Mouse (Mus musculus) splenic B cell, adult 2 months (primary cell): ENCODE measurements around the gene Gm20388.

Experiments used
- DNase-seq: peaks from one replicate; pipeline ENCODE4 v3.0.0-alpha.2; 2011; ENCODE audit warnings: low read depth, low spot score
- H3K27me3 ChIP-seq: 2 replicates; pipeline ENCODE4 v1.6.1; 2012; ENCODE audit warnings: mild to moderate bottlenecking, low read length, moderate library complexity, mixed read lengths; ENCODE audit not compliant: control insufficient read depth, poor library complexity, insufficient read depth, severe bottlenecking
- H3K36me3 ChIP-seq: 2 replicates; pipeline ENCODE4 v1.6.1; 2012; ENCODE audit warnings: mild to moderate bottlenecking, low read length, moderate library complexity, mixed read lengths; ENCODE audit not compliant: control insufficient read depth, poor library complexity, insufficient read depth, severe bottlenecking

Gene Gm20388

DNA sequence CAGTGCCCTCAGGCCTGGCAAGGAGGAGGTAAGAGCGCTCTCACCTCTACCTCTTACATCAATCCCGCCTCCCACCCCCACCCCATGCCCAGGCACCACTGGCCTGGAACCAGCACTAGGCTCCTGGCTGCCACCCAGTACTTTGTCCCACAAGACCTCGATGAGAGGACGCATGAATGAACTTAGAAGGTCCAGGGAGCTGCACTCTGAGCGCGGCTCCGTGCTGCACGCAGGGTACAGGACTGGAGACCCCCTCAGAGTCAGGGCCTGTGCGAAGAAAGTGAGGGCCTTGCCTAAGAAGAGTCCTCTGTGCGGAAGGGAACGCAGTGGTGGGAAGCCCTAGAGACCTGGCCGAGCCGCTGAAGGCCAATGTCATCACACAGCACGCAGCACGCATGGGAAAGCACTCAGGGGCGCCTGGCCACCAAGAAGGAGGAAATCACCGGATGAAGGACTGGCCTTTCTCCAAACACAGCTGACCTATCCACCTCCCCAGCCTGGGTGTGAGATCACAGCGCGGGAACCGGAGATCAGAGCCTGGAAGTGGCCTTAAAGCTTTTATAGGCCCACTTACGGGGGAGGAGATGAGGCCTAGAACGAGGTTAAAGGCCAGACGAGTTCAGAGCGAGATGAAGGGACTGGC lies 2636.3 kb downstream of the Gm20388 start:
- no peaks in the 10 kb centered on the region for H3K36me3 ChIP-seq
- no peak for DNase-seq
- no peaks in the 10 kb centered on the region for H3K27me3 ChIP-seq

DNA sequence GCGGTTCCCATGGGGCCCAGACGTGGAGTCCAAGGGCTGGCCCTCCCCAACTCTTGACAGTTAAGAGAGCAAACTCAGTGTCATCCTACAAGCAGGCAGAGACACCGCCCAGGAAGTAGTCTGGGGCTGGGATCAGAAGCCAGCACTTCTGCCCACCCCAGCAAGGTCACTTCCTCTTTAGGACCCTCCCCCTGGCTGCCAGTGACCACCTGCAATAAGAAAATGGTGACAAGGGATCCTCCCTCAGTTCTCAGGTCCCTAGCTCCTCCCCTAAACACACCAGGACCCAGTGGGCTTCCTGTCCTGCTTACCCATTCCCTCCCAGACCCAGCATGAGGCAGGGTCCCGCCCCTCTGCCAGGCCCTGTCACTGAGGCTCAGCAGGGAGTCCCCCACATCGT lies 2637.2 kb downstream of the Gm20388 start:
- H3K27me3 ChIP-seq: no peaks in the 10 kb centered on the region
- DNase-seq: peak; percentile 95
- H3K36me3 ChIP-seq: no peaks in the 10 kb centered on the region

DNA sequence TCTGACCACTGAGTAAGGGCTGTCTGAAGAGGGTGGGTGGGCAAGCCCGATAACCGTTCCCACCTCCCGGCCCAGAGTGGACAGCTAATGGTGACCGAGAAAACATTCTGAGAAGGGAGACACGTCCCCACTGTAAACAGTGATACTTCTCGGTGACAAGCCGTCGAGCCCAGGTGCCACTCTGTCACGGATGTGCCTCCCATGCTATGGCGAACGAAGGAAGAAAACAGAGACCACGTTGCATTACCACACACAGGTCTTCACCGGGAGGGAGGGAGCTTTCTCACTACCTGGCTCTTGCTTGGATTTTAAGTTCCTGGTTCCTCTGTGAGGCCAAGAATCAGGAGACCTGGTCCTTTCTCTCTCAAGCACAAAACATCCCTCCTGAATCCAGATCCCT lies 2637.7 kb downstream of the Gm20388 start:
- Histone ChIP-seq H3K36me3 (no peaks in the 10 kb centered on the region), H3K27me3 (no peaks in the 10 kb centered on the region)
- DNase-seq: no peak

DNA sequence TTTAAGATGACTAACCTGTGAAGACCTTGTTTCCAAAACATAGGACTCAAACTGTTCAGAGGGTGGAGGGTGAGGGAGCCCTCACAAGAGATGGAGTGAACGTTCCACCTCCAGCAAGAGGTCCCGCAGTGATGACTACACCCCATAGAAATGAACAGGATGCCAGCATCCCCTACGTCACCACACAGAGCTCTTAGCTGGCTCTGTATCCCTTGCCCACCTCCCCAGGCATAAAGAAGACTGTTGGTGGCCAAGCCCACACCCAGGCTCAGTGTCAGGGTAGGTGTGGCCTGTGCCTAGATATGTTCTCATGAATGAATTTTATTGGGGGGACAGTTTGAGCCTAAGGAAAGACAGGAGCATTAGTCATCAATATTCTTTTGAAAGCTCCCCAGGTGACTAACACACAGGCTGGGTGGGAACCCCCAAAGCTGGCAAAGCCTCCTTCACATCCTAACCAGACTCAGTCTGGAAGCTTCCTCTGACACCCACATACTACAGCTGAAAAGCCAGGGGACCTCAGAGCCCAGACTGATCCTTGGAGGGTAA lies 2638.3 kb downstream of the Gm20388 start:
- H3K27me3 ChIP-seq: no peaks in the 10 kb centered on the region
- no peaks in the 10 kb centered on the region for H3K36me3 ChIP-seq
- DNase-seq: no peak

DNA sequence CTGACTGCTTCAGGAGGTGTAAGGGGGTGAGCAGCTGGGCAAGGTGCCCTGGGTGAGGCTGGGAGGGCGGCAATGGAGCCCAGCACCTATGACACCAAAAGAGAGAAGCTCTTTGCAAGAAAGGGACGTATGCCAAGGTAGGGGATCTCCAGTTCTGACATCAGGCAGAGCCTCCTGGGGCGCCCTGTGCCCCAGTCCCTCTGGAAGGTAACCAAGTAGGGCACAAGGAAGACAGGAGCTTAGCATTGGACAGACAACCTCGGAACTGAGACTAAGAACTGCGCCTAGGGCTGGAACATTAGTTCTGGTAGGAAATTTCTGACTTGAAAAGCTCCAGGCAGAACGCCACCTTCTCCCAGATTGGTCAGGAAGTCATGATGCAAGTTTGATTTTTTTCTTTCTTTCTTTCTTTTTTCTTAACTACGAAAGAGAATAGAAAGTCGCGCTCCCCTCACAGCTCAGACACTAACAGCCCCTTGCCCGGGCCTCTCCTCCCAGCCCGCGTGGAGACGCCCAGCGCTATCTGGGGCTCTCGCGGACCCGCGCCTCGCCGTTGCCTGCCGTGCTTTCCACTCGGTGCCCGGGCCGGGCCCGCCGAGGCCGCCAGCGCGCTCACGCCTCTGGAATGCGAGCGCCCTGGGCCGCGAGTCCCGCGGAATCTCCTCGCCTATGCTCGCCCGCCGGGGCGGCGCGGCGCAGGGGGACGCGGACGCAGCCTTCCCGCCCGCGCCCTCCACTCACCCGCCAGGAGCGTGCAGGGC lies 2639.8 kb downstream of the Gm20388 start:
- peak; percentile 72 for DNase-seq
- no peaks in the 10 kb centered on the region for H3K36me3 ChIP-seq
- H3K27me3 ChIP-seq: no peaks in the 10 kb centered on the region

DNA sequence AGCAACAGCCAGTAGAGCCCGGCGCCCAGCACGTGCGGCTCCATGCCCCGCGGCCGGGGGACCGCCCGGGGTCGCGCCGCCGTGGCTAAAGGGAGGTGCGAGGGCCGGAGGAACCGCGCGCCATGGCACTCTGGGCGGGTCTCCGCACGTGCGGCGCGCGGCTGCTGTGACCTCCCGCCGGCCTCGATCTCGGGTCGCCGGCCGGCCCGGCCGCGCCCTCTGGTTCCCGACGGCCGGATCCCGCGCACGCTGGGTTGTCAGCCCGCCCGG lies 2640.3 kb downstream of the Gm20388 start:
- Histone ChIP-seq H3K36me3 (no peaks in the 10 kb centered on the region), H3K27me3 (no peaks in the 10 kb centered on the region)
- no peak for DNase-seq

DNA sequence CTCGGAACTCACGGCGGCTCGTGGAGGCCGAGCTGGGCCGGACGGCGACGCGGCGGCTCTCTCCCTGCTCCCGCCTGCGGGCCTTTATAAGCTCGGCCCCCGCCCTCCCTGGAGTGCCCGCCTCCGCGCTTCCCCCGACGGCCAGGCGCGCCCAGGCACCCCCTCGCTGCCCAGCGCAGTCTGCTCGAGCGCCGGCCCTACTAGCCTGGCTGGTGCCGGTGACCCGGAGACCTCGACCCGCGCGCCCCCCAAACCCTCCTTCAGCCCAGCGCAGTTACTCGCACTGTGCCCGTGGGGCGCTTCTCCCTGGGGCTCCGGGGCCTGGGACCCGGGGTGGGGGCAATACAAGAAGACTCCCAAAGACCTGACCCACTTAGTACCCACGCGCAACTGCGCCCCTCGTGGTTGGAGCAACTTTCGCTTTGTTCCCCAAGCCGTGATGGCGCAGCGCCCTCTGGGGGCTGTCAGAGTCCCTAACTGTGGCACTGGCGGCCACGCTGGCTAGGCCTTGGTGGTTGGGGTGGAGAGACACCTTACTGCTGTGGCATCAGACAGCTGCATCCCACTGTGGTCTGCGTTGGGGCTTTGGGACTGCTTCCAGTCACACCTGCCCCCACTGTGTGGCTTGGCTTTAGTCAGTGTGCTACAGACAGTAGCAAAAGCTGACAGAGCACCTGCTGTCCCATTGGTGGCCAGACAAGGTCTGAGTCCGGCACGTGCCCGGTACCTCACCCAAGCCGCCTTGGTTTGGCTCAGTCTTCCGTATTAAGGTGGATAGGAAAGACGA lies 2640.8 kb downstream of the Gm20388 start, which contains the start of gene Piezo1:
Gene Piezo1 (minus strand): TSS at position 65 of the 787 bp plus-strand sequence.
- peak; percentile 96 for DNase-seq
- Histone ChIP-seq H3K27me3 (no peaks in the 10 kb centered on the region), H3K36me3 (no peaks in the 10 kb centered on the region)

DNA sequence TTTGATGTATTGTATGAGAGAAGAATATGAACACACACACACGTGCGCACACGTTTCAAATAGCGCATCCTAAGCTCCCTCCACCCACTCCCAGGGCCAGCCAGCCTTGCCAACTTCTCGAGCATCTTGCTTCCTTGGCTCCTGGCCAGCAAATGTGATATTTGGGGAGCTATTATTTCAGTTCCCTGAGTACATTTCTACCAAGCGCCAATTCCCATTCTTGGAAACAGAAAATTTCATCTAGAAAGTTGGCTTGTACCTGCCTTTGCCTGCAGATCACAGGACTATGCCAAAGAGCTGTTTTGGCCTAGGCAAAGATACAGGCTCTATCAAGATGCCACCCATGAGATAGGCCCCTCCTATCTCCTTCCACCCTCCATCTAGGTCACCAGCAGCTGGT lies 2644.1 kb downstream of the Gm20388 start:
- no peak for DNase-seq
- Histone ChIP-seq H3K36me3 (no peaks in the 10 kb centered on the region), H3K27me3 (no peaks in the 10 kb centered on the region)

DNA sequence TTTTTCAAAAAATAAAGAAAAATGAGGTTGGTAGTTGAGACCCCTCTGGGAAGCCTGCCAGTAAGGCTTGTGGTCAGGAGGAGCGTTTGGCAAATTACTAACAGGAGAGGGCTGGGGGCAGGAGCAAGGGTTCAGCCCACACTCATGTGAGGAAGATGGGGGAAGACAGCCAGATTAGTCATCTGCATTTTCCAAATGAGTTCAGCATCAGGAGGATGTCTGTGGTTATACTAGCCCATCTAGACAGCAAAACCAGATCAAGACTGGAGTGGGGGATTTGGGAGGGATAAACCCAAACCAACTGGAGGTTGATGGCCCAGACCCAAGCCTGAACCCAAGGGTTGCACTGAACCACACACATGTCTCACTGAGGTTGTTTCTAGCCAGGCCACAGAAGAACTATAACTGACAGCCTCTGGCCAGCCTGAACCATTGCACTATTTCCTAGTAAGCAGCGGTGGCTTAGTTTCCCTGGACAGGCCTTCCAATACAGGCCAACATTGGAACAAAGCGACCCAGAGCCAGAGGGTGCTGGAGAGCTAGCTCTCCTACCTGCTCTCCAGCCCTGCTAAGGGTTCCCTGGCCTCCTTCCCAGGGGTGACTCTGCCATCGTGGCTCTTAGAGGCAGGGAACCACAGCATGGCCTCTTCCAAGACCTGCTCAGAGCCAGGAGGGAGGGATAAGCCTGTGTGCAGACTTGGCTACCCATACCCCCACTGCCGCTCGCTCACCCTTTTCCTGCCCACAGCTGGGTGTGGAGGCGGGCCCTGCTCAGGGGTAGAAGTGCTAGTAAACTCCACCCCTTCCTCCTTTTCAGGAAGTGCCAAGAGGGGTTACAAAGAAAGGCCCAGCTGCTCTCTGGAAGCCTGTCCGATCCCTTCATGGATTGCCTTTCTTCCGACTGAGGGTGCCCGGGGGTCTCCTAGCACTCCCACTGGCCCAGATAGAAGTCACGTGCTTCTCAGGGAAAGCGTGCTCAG lies 2645.7 kb downstream of the Gm20388 start:
- Histone ChIP-seq H3K36me3 (no peaks in the 10 kb centered on the region), H3K27me3 (no peaks in the 10 kb centered on the region)
- DNase-seq: peak; percentile 80

DNA sequence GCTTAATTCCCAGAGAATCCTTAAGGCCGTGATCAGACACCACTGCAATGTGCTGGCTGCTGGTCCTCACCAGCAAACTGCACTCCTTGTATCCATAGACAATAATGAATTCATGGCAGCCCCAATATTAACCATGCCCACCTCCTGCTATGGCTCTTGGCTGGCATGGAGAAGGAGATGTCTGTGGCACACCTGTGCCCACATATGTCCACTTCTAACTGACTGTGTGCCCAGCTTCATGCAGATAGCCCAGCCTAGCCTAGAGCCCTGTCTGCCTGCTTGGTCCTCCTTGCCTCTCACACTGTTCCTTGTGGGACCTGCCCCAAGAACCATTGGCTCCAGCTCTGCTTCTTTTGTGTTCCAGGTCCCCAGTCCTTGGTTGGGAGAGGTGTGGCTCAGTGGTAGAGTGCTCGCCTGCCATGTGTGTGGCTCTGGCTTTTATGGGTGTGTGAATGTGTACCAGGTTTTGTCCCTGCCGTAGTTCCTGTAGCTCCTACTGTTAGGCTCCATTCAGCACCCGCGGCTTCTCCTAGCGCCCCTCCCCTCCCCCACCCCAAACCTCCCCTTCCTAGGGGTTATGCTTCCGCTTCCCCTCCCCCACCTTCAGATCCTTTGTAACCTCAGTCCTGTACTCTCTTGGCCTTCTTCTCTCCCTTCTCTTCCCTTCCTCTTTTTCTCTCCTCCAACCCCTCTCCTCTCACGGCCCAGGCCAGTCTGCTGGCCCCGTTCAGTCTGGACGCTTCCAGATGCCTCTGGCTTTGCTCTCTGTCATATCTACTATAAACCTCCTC lies 2646.8 kb downstream of the Gm20388 start:
- DNase-seq: no peak
- H3K27me3 ChIP-seq: no peaks in the 10 kb centered on the region
- H3K36me3 ChIP-seq: no peaks in the 10 kb centered on the region

DNA sequence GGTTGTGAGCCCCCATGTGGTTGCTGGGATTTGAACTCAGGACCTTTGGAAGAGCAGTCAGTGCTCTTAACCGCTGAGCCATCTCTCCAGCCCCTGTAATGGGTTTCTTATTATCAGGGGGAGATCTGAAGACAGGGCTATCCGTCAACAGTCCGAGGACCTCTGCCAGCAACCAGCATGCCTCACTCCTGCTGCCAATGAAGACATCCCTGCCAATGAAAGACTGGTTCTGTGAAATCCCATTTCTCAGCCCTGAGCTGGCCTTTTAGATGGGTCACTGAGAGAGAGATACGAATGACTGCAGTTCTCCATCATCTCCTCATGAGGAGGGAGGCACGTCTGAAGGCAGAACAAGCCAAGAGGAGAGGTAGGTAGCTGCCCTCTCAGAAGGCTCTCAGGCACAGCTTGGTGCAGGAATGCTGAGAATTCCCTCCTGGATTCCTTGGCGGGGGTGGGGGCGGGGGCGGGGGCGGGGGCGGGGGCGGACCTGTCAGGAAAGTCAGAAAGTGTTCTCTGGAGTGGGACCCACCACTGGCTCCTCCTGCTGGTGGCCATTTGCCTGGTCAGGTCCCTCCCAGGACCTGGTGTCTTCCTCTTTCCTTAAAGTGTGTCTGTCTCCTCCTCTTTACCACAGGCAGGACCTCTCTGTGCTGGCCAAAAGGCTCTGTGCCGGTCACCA lies 2648.2 kb downstream of the Gm20388 start:
- no peak for DNase-seq

DNA sequence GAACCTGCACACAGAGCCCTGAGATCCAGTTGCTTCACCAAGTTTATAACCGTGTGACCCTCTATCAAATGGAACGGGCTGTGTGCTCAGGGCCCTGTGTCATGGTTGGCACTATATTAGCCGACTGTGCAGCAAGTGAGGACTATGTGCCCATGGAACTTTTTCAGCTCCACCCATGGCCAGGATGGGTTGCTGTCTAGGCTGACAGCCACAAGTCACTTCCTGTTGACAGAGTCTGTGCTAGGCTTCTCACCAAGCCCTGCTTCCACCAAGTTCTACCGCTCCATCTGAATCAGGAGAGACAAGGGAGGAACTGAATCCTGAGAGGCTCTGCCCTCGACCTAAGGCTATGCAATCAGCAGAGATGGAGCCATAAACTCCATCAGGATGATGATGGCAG lies 2650.6 kb downstream of the Gm20388 start:
- Histone ChIP-seq H3K36me3 (no peaks in the 10 kb centered on the region), H3K27me3 (no peaks in the 10 kb centered on the region)
- DNase-seq: no peak

More for the DNA sequence above, 2648.2 kb downstream of the Gm20388 start:
- Histone ChIP-seq H3K36me3 (no peaks in the 10 kb centered on the region), H3K27me3 (no peaks in the 10 kb centered on the region)
